Mouse (Mus musculus) embryonic facial prominence, embryonic 10.5 days (tissue): ENCODE data around the gene Becn1. TPM values are rescaled to one million over a fixed set of nuclear protein-coding genes. Genes with fewer than 3 reads are reported as not detected.

Experiments used
- DNase-seq: peaks from one replicate; pipeline ENCODE4 v3.0.0-alpha.2; 2017; ENCODE audit warnings: low spot score
- H3K27ac ChIP-seq: fragments of 300-500 bp; sonication (generic); replicated peaks from 2 replicates; pipeline ENCODE4 v1.5.1; 2016; ENCODE audit warnings: mild to moderate bottlenecking
- H3K27me3 ChIP-seq: fragments of 300-500 bp; sonication (generic); replicated peaks from 2 replicates; pipeline ENCODE4 v1.6.1; 2016; ENCODE audit warnings: low read depth, mild to moderate bottlenecking; ENCODE audit not compliant: poor library complexity, severe bottlenecking
- H3K36me3 ChIP-seq: fragments of 300-500 bp; sonication (generic); replicated peaks from 2 replicates; pipeline ENCODE4 v1.6.1; 2016; ENCODE audit warnings: mild to moderate bottlenecking, moderate library complexity
- H3K4me1 ChIP-seq: fragments of 300-500 bp; sonication (generic); 2 replicates; pipeline ENCODE4 v1.6.1; 2016
- H3K4me3 ChIP-seq: fragments of 300-500 bp; sonication (generic); 2 replicates; pipeline ENCODE4 v1.5.1; 2016; ENCODE audit warnings: mild to moderate bottlenecking, moderate library complexity
- H3K9me3 ChIP-seq: fragments of 300-500 bp; sonication (generic); 2 replicates; pipeline ENCODE4 v1.6.1; 2016; ENCODE audit warnings: mild to moderate bottlenecking
- WGBS: fragments of 180-500 bp; shearing (Covaris S2); methylation state at CpG from one replicate; pipeline ENCODE4 v1.1.7; 2016; 5-methylcytosine and 5-hydroxymethylcytosine counted together
- polyA plus RNA-seq: library from polyadenylated mRNA; unstranded; fragments of >200 nt; fragmentation: Nextera tagmentation; extraction: Ambion mirVana; gene quantifications from 2 replicates; pipeline ENCODE4 v1.2.1, GENCODE M21; 2016

Gene Becn1
- polyA plus RNA-seq, 1 experiment from 2014 or later, result 154 TPM

- under 1% methylated on average over 43 of the region's 43 CpGs for WGBS
Observed at GRCm38 (mm10) chr11:101259948-101260825, 41.9 kb downstream of the Becn1 start, which contains the start of gene Wnk4. Gene Wnk4, plus strand, starts transcription at chr11:101260567.

GRCm38 (mm10) chr11:101259261-101259712 lies 42.8 kb downstream of the Becn1 start:
- 52% methylated on average over 6 of the region's 6 CpGs for WGBS
- Histone ChIP-seq H3K36me3 (peaks cover 35% of the 10 kb centered on the region), H3K4me1 (peaks cover 65% of the 10 kb centered on the region), H3K9me3 (no peaks in the 10 kb centered on the region), H3K27me3 (peaks cover 40% of the 10 kb centered on the region), H3K27ac (peak overlapping the region; percentile 76), H3K4me3 (peak overlapping the region; percentile 70)
- DNase-seq, result no peak

More at GRCm38 (mm10) chr11:101259948-101260825, 41.9 kb downstream of the Becn1 start, which contains the start of gene Wnk4:
- DNase-seq, result peak; percentile 87
- H3K4me3 ChIP-seq, result peak within 1 kb of the TSS; percentile 70
- no peaks in the 10 kb centered on the region for H3K9me3 ChIP-seq
- peaks cover 49% of the 10 kb centered on the region for H3K27me3 ChIP-seq
- H3K36me3 ChIP-seq, result peaks cover 35% of the 10 kb centered on the region
- H3K4me1 ChIP-seq, result peaks cover 66% of the 10 kb centered on the region
- peak within 1 kb of the TSS; percentile 76 for H3K27ac ChIP-seq

DNA sequence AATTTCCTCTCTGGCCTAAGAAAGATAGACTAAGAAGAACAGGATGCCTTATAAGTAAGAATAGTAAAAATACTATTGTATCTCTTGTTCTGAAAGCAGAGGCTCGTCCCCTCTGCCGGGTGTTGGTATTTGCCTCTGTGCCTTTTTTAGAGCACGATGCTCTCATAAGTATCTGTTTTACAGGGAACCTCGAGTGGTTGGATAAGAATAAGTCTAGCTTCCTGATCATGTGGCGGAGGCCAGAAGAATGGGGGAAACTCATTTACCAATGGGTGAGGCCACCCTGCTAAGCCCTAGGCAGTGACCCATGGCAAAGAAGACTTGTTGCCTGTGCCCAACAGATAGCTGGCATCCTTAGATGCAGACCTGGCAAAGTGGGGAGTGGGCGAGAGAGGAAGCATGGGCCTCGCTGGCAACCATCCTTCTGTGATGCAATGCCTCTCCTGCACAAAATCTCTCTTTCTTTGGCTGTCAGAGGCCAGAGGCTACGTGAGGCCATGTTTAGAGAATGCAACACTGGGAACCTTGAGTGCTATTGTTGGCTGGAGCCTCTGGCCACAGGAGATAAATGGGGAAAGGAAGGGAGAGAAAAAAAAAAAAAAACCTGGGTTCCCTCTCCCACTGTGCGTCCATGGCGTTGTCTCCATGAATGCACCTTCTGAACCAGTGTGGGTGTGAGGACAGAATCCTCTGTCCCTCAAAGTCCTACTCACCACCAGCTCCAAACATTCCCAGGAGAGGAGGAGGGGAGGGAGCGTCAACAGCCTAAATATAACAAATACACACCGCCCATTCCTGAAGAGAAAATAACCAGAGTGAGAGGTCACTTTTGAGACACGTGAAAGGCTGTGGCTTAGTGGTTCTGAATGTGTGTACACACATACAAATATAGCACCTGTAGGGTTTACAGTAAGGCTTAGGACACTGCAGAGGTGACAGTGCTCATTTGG lies 46.0 kb downstream of the Becn1 start:
- DNase-seq, result no peak
- peaks cover 8% of the 10 kb centered on the region for H3K27me3 ChIP-seq
- no peak overlapping the region for H3K4me3 ChIP-seq
- H3K9me3 ChIP-seq, result no peaks in the 10 kb centered on the region
- peaks cover 47% of the 10 kb centered on the region for H3K4me1 ChIP-seq
- WGBS, result 92% methylated on average over 13 of the region's 13 CpGs
- no peak overlapping the region for H3K27ac ChIP-seq
- peaks cover 35% of the 10 kb centered on the region for H3K36me3 ChIP-seq

DNA sequence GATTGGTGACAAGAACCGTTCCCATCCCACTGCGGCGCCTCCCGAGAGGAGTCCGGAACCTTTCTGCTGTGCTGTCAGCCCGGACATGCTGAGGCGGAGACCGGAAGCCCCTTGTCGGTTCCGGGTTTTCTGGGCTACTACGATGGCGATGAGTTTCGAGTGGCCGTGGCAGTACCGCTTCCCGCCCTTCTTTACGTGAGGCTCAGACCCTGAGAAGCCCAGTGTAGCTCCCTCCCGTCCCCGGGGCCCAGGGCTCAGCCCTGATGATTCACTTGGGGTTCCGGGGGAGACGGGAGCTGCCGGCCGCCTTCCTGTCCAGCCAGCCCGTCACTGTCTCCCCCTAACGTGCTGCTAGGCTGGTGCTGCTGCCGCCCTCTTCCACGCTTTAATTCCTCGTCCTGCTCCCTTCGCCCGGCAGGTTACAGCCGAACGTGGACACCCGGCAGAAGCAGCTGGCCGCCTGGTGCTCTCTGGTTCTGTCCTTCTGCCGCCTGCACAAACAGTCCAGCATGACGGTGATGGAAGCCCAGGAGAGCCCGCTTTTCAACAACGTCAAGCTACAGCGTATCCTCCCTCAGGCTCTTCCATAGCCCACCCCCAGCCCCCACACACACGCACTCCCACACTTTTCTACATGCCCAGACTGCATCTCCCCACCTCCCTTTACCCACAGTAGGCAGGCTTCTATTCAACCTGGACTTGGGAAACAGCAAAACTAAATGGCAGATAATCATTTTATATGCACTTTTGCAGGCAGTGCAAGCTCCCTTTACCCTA lies 48.3 kb downstream of the Becn1 start, which contains the start of gene Vps25:
TSS of gene Vps25 (plus strand) at position 95 of the 777 bp plus-strand sequence.
- Histone ChIP-seq H3K27ac (peak within 1 kb of the TSS; percentile 95), H3K9me3 (no peaks in the 10 kb centered on the region), H3K27me3 (0 out of 2 replicates have a peak, but pooled peaks cover 3% of the 10 kb centered on the region), H3K4me1 (peaks cover 24% of the 10 kb centered on the region), H3K36me3 (peaks cover 30% of the 10 kb centered on the region), H3K4me3 (peak within 1 kb of the TSS; percentile 95)
- peak; percentile 88 for DNase-seq
- WGBS, result under 1% methylated on average over 40 of the region's 40 CpGs

DNA sequence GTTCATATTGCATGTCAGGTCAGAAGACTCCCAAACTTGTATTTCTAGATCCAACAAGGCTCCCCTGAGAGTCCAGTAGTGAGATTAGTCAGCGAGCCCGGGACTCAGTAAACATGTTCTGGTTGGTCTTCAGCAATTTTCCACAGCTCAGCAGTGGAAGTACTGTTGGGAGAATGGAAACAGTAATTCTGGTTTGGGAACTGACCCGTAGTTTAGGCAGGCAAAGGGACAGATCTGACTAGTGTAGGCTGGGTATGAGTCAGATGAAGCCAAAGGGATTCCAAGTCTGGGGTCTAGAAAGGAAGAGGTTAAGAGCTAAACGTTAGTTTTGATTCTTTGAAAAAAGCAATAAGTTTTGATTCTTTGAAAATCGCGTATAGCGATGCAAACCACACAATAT lies 49.1 kb downstream of the Becn1 start:
- H3K4me1 ChIP-seq, result peaks cover 25% of the 10 kb centered on the region
- H3K4me3 ChIP-seq, result peak overlapping the region; percentile 95
- H3K9me3 ChIP-seq, result no peaks in the 10 kb centered on the region
- H3K27ac ChIP-seq, result peak overlapping the region; percentile 95
- H3K27me3 ChIP-seq, result peaks cover 5% of the 10 kb centered on the region
- WGBS, result 16% methylated on average over 7 of the region's 7 CpGs
- no peak for DNase-seq
- peaks cover 21% of the 10 kb centered on the region for H3K36me3 ChIP-seq

DNA sequence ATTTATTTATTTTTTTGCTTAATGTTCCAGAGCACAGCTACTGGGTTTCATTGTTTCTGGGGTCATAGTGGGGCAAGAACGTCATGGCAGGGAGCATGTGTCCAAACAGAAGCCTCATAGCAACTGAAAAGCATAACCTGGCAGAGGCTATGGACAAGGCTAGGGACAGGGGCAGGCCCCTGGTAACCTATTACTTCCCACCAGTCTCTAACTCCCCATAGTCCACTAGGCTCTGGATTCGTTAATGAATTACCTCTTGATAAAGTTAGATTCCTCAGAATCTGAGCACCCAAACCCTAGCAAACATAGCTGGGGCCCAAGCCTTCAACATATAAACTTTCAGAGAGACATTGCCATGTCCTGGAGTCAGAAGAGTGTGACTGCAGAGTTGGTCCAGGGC lies 51.1 kb downstream of the Becn1 start:
- H3K4me1 ChIP-seq, result peaks cover 43% of the 10 kb centered on the region
- H3K4me3 ChIP-seq, result no peak overlapping the region
- peaks cover 4% of the 10 kb centered on the region for H3K36me3 ChIP-seq
- no peaks in the 10 kb centered on the region for H3K9me3 ChIP-seq
- H3K27me3 ChIP-seq, result peaks cover 24% of the 10 kb centered on the region
- H3K27ac ChIP-seq, result no peak overlapping the region
- WGBS, result 79% methylated on average over 2 of the region's 2 CpGs
- DNase-seq, result no peak

DNA sequence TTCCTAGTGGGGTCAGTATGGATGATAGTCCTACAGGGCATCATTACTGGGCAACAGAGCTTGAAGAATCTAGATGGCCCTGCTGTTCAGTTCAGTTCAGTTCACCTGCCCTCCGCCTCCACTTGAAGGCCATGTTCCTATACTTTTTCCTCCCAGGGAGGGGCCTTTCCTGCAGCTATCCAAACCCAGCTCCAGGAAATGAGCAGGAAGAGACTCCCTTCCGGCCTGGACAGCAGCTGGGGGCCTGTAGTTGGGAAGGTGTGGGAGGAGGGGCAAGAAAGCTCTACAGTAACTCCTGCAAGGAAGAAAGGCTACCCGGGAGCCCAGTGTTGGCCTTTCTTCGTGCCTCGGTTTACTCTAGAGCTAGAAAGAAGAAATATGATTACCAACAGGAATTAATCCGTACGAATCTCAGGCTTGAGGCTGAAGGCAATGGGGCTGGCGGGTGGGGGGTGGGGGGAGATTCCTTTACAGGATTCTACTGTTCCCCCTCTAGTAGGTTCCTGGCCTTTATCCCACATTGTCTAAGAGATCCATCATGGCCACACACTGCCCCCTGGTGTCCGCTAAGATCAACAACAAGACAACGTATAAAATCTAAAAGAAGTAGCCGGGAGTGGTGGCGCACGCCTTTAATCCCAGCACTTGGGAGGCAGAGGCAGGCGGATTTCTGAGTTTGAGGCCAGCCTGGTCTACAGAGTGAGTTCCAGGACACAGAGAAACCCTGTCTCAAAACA lies 53.7 kb downstream of the Becn1 start:
- H3K4me3 ChIP-seq, result peak overlapping the region; percentile 9; the same call in 1 of the 2 replicates
- 34% methylated on average over 14 of the region's 14 CpGs for WGBS

GRCm38 (mm10) chr11:101247521-101248030 lies 54.5 kb downstream of the Becn1 start:
- Histone ChIP-seq H3K4me1 (peaks cover 48% of the 10 kb centered on the region), H3K27ac (peak overlapping the region; percentile 20; the same call in 1 of the 2 replicates), H3K36me3 (no peaks in the 10 kb centered on the region), H3K9me3 (no peaks in the 10 kb centered on the region), H3K27me3 (peaks cover 46% of the 10 kb centered on the region), H3K4me3 (peak overlapping the region; percentile 82)
- DNase-seq, result no peak
- WGBS, result 80% methylated on average over 6 of the region's 6 CpGs

More for the DNA sequence above, 53.7 kb downstream of the Becn1 start:
- Histone ChIP-seq H3K36me3 (no peaks in the 10 kb centered on the region), H3K27ac (no peak overlapping the region; the same call in 1 of the 2 replicates), H3K27me3 (peaks cover 46% of the 10 kb centered on the region), H3K4me1 (peaks cover 54% of the 10 kb centered on the region), H3K9me3 (no peaks in the 10 kb centered on the region)
- DNase-seq, result peak; percentile 70

DNA sequence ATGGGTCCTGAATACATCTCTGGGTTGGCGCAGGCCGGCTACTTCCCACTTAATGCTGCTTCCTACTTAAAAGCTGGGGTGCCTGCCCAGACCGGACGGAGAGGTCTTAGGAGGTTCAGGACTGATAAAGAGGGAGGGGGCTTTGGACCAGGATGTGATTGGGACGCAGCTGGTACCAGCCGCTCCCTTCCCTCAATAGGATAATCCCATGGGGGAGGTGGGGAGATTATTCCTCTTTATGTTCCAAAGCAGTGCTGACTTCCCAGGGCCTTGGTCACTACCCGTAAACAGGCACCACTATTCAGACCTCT lies 55.4 kb downstream of the Becn1 start:
- H3K36me3 ChIP-seq, result no peaks in the 10 kb centered on the region
- H3K4me1 ChIP-seq, result peaks cover 50% of the 10 kb centered on the region

DNA sequence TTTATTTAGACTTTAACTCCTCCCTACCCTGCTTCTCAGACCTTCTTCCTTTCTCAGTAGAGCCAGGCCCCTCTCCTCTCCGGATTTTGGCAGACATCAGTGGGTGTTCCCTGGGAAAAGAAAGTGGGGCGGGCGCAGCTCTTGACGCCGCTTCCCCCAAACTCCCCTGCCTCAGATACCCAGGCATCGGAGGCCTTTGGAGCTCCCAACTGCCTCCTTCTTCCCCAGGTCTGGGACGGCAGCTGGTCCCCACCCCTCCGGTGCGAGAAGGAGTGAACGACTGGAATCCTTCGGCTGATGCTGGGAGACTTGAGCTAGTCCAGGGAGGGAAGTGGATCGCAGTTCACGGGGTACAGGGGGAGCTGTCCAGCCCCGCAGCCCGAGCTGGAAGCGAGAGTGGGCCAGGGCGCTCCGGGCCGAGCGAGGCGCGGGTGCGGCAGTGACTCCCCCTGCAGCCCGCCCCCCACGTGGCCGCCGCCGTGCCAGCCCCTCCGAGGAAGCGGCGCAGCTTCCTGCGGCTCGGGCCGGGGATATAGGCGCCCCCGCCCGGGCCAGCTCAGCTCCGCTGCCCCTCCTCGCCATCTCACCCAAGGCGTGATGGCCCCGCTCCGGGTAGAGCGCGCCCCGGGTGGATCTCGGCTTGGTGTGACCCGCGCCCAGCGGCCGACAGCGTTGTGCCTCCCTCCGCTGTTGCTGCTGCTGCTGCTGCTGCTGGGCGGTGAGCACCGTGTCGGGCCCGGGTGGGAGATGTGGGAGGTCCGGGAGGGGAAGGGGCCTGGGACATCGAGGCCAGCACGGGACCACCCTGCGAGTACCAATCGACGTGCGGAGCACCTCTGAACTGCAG lies 56.0 kb downstream of the Becn1 start, which contains the start of gene Ramp2:
TSS of gene Ramp2 (plus strand) at position 174 of the 847 bp plus-strand sequence.
- Histone ChIP-seq H3K4me3 (peak within 1 kb of the TSS; percentile 82), H3K27me3 (peaks cover 46% of the 10 kb centered on the region), H3K9me3 (no peaks in the 10 kb centered on the region), H3K36me3 (no peaks in the 10 kb centered on the region), H3K4me1 (peaks cover 50% of the 10 kb centered on the region), H3K27ac (peak within 1 kb of the TSS; percentile 88)
- peak; percentile 75 for DNase-seq
- under 1% methylated on average over 63 of the region's 63 CpGs for WGBS

More for the DNA sequence above, 55.4 kb downstream of the Becn1 start:
- Histone ChIP-seq H3K4me3 (peak overlapping the region; percentile 82), H3K9me3 (no peaks in the 10 kb centered on the region), H3K27ac (peak overlapping the region; percentile 88), H3K27me3 (peaks cover 46% of the 10 kb centered on the region)
- WGBS, result 5% methylated on average over 7 of the region's 7 CpGs
- DNase-seq, result no peak
